Mouse (Mus musculus): ENCODE data around the gene Sirpb1b.
"Not testable (repeated sequence)": the region's sequence is repeated elsewhere in the genome, so short reads cannot be mapped to it uniquely, and the experiment has no call there.

DNA sequence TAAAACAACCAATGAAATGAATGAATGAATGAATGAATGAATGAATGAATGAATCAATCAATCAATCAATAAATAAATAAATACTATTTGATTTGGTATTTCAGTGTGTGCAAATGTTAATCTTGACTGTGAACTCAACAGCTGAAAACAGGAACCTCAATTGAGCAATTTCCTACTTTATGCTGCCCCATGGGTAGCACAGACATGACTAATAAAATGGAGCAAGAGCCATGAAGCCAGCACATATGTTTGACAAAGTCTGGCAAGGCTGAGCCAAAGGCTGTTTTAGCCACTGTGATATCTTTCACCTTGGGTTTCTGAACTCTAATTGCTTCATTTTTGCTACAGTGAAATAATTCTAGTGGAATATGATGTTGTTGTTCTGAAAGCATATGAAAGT, 1.6 kb upstream of the Sirpb1b start:
- TF ChIP-seq CTCF (IDR thresholded peaks at IDR 0.05; ENCODE audit: low read depth, low read length); TAL1 (conservative IDR thresholded peaks at IDR 0.05; ENCODE audit: low read depth, low read length); POLR2AphosphoS5 (IDR thresholded peaks at IDR 0.05; ENCODE audit: insufficient replicate concordance, low read depth, low read length); GATA2 (IDR thresholded peaks at IDR 0.05; ENCODE audit: borderline replicate concordance, low read depth, low read length): not testable (repeated sequence)
